Mouse (Mus musculus) olfactory bulb, adult 2 months (tissue): ENCODE measurements around the gene Lin9.

Source experiments
- CTCF ChIP-seq: fragments of 200-500 bp; IDR thresholded peaks from 2 replicates; pipeline ENCODE4 v1.5.1; 2012; ENCODE audit warnings: low read depth, mild to moderate bottlenecking, low read length, moderate library complexity; ENCODE audit not compliant: insufficient read depth
- POLR2A ChIP-seq: fragments of 200-500 bp; IDR thresholded peaks from 2 replicates; pipeline ENCODE4 v1.6.1; 2012; ENCODE audit warnings: mild to moderate bottlenecking, low read depth, low read length, moderate library complexity; ENCODE audit not compliant: insufficient read depth

DNA sequence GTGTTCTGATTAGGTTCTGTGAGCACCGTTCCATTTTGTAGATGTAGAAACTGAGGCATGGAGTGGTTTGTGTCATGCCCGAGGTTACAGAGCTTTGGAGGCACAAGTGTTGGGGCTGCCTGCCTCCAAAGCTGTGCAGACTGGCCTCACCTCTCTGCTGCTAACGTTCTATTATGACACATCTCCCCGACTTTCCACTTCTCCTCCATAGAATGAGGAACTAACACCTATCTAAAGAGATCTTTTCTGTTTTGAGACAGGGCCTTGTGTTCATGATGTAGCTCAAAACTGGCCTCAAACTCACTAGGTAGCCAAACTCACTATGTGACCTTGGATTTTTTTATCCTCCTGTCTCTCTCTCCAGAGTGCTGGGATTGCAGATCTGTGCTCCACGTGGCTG lies 77.8 kb downstream of the Lin9 start:
- TF ChIP-seq CTCF (no peak), POLR2A (no peak)
